Mouse (Mus musculus): Measurements from ENCODE around the gene Dlg1. TPM values are rescaled to one million over a fixed set of nuclear protein-coding genes. Genes with fewer than 3 reads are reported as not detected.

Gene Dlg1
- polyA plus RNA-seq, 1 experiment from 2014 or later: 10.5 TPM

DNA sequence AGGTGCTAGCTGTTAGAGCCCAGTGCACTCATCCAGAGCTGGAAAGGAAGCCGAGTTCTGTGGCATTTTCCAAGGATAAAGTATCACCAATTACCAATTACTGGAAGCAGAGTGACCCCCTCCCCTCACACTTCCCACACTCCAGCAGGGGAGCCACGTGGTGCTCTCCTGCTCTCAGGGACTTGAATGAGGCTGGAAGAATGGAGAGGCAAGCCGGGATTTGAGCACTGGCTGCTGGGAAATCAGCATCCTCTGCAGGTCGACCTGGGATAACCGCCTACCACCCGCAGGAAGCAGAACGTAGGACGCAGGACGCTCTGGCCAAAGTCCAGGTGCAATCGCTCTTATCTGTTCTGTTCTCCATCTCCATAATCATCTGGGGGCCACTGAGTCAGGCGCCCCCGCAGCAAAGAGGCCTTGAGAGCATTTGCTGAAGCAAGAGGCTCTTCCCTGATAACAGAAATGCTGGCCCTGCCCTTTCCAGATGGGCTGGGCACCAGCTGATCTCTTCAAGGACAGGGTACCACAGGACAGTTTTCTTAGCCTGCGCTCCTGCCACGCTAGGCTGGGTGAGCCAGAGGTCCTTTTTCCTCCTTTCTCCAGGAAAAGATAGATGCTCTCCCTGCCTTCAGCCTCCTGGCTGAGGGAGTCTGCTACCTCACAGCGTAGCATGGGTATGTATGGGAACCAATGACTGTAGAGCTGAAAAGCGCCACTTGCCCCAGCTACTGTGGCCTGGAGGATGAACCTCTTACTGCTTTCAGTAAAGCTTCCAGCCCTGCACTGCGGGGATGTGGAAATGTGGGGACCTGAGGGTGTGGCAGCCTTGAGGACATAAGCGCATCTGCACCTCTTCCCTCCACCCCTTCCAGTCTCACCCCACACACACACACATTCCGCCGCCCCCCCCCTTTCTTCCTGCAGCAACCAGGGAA lies 242.9 kb downstream of the Dlg1 start:
- Histone ChIP-seq H3K4me2 (replicated peaks; ENCODE audit: low read depth) (peak overlapping the region; percentile 59), H3K27ac (ENCODE audit: low read depth, low read length) (peak overlapping the region; percentile 72), H3K9ac (ENCODE audit: low read depth, low read length) (peak overlapping the region; percentile 34; the same call in 1 of the 2 replicates), H3K27me3 (replicated peaks; ENCODE audit: control insufficient read depth, insufficient read depth, low read length) (no peaks in the 10 kb centered on the region), H3K4me1 (replicated peaks; ENCODE audit: control insufficient read depth, insufficient read depth, low read length) (no peaks in the 10 kb centered on the region), H3K9me3 (ENCODE audit: control insufficient read depth) (no peaks in the 10 kb centered on the region), H3K36me3 (ENCODE audit: control insufficient read depth, insufficient read depth) (no peaks in the 10 kb centered on the region), H3K4me3 (ENCODE audit: low read depth, low read length) (0 out of 2 replicates have a peak overlapping the region, but pooled peaks have one; percentile 5)
- 21% methylated on average over 20 of the region's 20 CpGs for WGBS
- peak; percentile 40 for ATAC-seq
- no peak for TF ChIP-seq CTCF (IDR thresholded peaks at IDR 0.05; ENCODE audit: low read depth)

DNA sequence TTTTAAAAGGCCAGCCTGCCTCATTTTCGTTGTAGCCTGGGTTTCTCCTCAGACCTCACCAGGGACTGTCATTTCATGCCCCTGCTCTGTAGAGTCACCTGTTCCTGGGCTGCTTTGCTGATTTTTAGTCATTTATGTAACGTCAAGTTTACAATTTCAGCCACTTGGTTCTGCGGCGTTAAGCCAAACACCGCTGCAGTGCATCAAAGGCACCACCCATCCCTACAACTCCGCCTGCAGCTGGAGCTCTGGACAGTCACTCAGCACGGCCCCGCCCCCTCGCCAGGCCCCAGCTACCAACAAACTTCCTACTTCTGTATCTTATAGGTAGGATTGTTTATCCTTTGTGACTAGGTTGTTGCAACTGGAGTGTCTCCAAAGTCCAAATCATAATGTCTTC lies 243.7 kb downstream of the Dlg1 start:
- Histone ChIP-seq H3K27me3 (replicated peaks; ENCODE audit: control insufficient read depth, insufficient read depth, low read length) (no peaks in the 10 kb centered on the region), H3K4me2 (replicated peaks; ENCODE audit: low read depth) (peak overlapping the region; percentile 59), H3K36me3 (ENCODE audit: control insufficient read depth, insufficient read depth) (no peaks in the 10 kb centered on the region), H3K9me3 (ENCODE audit: control insufficient read depth) (no peaks in the 10 kb centered on the region), H3K9ac (ENCODE audit: low read depth, low read length) (peak overlapping the region; percentile 34; the same call in 1 of the 2 replicates), H3K27ac (ENCODE audit: low read depth, low read length) (peak overlapping the region; percentile 72; the same call in 1 of the 2 replicates), H3K4me1 (replicated peaks; ENCODE audit: control insufficient read depth, insufficient read depth, low read length) (no peaks in the 10 kb centered on the region), H3K4me3 (ENCODE audit: low read depth, low read length) (0 out of 2 replicates have a peak overlapping the region, but pooled peaks have one; percentile 5)
- 6% methylated on average over 9 of the region's 9 CpGs for WGBS
- peak; percentile 25; the same call in 1 of the 2 replicates for ATAC-seq
- TF ChIP-seq CTCF (IDR thresholded peaks at IDR 0.05; ENCODE audit: low read depth): no peak

GRCm38 (mm10) chr16:31908959-31909358 lies 245.7 kb downstream of the Dlg1 start:
- no peak for ATAC-seq
- Histone ChIP-seq H3K4me1 (replicated peaks; ENCODE audit: control insufficient read depth, insufficient read depth, low read length) (no peaks in the 10 kb centered on the region), H3K27ac (ENCODE audit: low read depth, low read length) (no peak overlapping the region), H3K4me3 (ENCODE audit: low read depth, low read length) (no peak overlapping the region), H3K36me3 (ENCODE audit: control insufficient read depth, insufficient read depth) (no peaks in the 10 kb centered on the region), H3K9me3 (ENCODE audit: control insufficient read depth) (no peaks in the 10 kb centered on the region), H3K4me2 (replicated peaks; ENCODE audit: low read depth) (no peak overlapping the region), H3K27me3 (replicated peaks; ENCODE audit: control insufficient read depth, insufficient read depth, low read length) (no peaks in the 10 kb centered on the region), H3K9ac (ENCODE audit: low read depth, low read length) (no peak overlapping the region)
- TF ChIP-seq CTCF (IDR thresholded peaks at IDR 0.05; ENCODE audit: low read depth): no peak
- WGBS: 65% methylated on average over 11 of the region's 11 CpGs

DNA sequence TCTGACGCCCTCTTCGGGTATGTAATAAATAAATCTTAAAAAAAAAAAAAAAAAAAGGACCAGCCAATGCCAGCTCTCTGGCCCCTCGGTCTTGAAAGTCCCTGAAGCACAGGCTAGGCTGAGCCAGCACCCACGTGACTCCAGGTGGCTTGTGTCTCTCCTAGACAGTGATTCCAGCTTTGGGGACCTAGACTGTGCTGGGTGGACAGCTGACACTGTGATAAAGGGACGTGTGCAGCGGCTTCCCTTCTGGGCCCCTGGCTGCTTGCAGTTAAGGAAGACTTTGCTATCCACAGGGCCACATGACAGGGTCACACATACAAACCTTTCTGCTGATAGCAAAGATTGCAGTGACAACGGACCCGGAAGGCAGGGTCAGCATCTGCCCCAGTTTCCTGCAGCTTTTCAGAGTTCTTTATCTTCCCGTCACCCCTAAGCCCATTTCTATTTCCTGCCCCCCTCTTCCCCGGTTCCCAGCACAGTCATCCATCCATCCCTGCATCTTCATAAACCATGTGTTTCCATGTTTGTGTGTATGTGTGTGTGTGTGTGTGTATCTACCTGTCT lies 247.1 kb downstream of the Dlg1 start:
- no peak overlapping the region for H3K9ac ChIP-seq (ENCODE audit: low read depth, low read length)
- no peaks in the 10 kb centered on the region for H3K9me3 ChIP-seq (ENCODE audit: control insufficient read depth)
- no peaks in the 10 kb centered on the region for H3K36me3 ChIP-seq (ENCODE audit: control insufficient read depth, insufficient read depth)
- H3K4me3 ChIP-seq (ENCODE audit: low read depth, low read length): no peak overlapping the region
- 27% methylated on average over 10 of the region's 10 CpGs for WGBS
- TF ChIP-seq CTCF (IDR thresholded peaks at IDR 0.05; ENCODE audit: low read depth): no peak
- H3K4me2 ChIP-seq (replicated peaks; ENCODE audit: low read depth): no peak overlapping the region
- H3K4me1 ChIP-seq (replicated peaks; ENCODE audit: control insufficient read depth, insufficient read depth, low read length): no peaks in the 10 kb centered on the region
- no peaks in the 10 kb centered on the region for H3K27me3 ChIP-seq (replicated peaks; ENCODE audit: control insufficient read depth, insufficient read depth, low read length)
- peak; percentile 87 for ATAC-seq
- peak overlapping the region; percentile 46; the same call in 1 of the 2 replicates for H3K27ac ChIP-seq (ENCODE audit: low read depth, low read length)

DNA sequence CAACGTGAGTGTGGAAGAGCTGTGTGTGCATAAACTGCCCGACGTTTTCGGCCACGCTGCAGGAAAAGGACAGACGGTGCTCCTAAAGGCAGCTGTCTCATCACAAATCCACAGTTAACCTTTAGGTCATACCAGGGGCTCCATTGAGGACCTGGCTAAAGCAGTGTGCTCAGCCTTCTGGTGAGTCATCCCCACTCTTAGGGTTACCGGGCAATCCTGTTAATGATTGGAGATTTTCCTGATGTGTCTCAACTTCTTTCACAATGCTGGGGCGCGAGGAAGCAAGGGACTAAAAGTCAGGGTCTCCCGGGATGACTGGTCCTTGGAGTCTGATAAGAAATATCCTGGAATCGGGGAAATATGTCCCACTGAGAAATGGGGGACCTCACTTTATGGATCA lies 254.5 kb downstream of the Dlg1 start:
- peak overlapping the region; percentile 24; the same call in 1 of the 2 replicates for H3K9ac ChIP-seq (ENCODE audit: low read depth, low read length)

DNA sequence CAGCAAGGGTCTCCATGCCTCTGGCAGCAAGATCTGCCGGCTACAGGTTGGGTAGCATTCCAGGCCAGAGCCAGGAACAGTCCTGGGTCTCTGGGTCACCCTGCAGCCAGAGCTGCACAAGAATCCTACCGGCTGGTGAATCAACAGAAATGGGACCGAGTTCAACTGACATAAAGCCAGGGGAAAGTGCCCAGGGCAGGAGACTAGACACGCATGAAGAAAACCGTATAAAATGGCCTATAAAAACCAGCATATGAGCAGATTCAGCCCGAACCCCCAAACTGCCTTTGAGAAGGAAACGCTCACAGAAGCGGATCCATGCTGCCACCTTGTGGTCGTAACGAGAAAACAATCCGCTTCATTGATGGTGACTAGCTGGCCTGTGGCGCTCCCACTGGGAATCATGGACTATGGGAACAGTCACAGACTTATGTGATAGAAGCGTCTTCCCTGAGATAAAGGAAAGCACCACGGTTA lies 255.0 kb downstream of the Dlg1 start:
- ATAC-seq: peak; percentile 48
- H3K9ac ChIP-seq (ENCODE audit: low read depth, low read length): peak overlapping the region; percentile 24; the same call in 1 of the 2 replicates
- peak overlapping the region; percentile 74 for H3K27ac ChIP-seq (ENCODE audit: low read depth, low read length)
- H3K4me3 ChIP-seq (ENCODE audit: low read depth, low read length): 0 out of 2 replicates have a peak overlapping the region, but pooled peaks have one; percentile 6
- TF ChIP-seq CTCF (IDR thresholded peaks at IDR 0.05; ENCODE audit: low read depth): peak; percentile 98
- H3K4me2 ChIP-seq (replicated peaks; ENCODE audit: low read depth): peak overlapping the region; percentile 59
- H3K4me1 ChIP-seq (replicated peaks; ENCODE audit: control insufficient read depth, insufficient read depth, low read length): no peaks in the 10 kb centered on the region
- H3K36me3 ChIP-seq (ENCODE audit: control insufficient read depth, insufficient read depth): no peaks in the 10 kb centered on the region
- H3K9me3 ChIP-seq (ENCODE audit: control insufficient read depth): no peaks in the 10 kb centered on the region
- 1% methylated on average over 14 of the region's 14 CpGs for WGBS
- no peaks in the 10 kb centered on the region for H3K27me3 ChIP-seq (replicated peaks; ENCODE audit: control insufficient read depth, insufficient read depth, low read length)

More for the DNA sequence above, 254.5 kb downstream of the Dlg1 start:
- Histone ChIP-seq H3K9me3 (ENCODE audit: control insufficient read depth) (no peaks in the 10 kb centered on the region), H3K27me3 (replicated peaks; ENCODE audit: control insufficient read depth, insufficient read depth, low read length) (no peaks in the 10 kb centered on the region), H3K4me3 (ENCODE audit: low read depth, low read length) (0 out of 2 replicates have a peak overlapping the region, but pooled peaks have one; percentile 6), H3K36me3 (ENCODE audit: control insufficient read depth, insufficient read depth) (no peaks in the 10 kb centered on the region), H3K27ac (ENCODE audit: low read depth, low read length) (peak overlapping the region; percentile 74), H3K4me1 (replicated peaks; ENCODE audit: control insufficient read depth, insufficient read depth, low read length) (no peaks in the 10 kb centered on the region), H3K4me2 (replicated peaks; ENCODE audit: low read depth) (peak overlapping the region; percentile 59)
- TF ChIP-seq CTCF (IDR thresholded peaks at IDR 0.05; ENCODE audit: low read depth): no peak
- ATAC-seq: peak; percentile 93
- 47% methylated on average over 11 of the region's 11 CpGs for WGBS

Data from intestine, postnatal 0 days (tissue).